Mouse (Mus musculus) kidney, adult 2 months (tissue): ENCODE measurements around the gene 6430571L13Rik. TPM values are rescaled to one million over a fixed set of nuclear protein-coding genes. Genes with fewer than 3 reads are reported as not detected.
"Not testable (repeated sequence)": the region's sequence is repeated elsewhere in the genome, so short reads cannot be mapped to it uniquely, and the experiment has no call there.

Experiments used
- DNase-seq: peaks from one replicate; pipeline ENCODE4 v3.0.0; 2021
- H3K27ac ChIP-seq: fragments of 200-500 bp; 2 replicates; pipeline ENCODE4 v1.5.1; 2012; ENCODE audit warnings: low read depth, low read length, control low read depth, inconsistent platforms; ENCODE audit not compliant: insufficient read depth
- H3K27me3 ChIP-seq: fragments of 200-500 bp; replicated peaks from 2 replicates; pipeline ENCODE4 v1.6.1; 2012; ENCODE audit warnings: mild to moderate bottlenecking, moderate library complexity, low read length, inconsistent platforms; ENCODE audit not compliant: control insufficient read depth, insufficient read depth
- H3K36me3 ChIP-seq: fragments of 200-500 bp; 2 replicates; pipeline ENCODE4 v1.6.1; 2012; ENCODE audit warnings: mild to moderate bottlenecking, moderate library complexity, low read length, inconsistent platforms; ENCODE audit not compliant: control insufficient read depth, insufficient read depth
- H3K4me1 ChIP-seq: fragments of 200-500 bp; 2 replicates; pipeline ENCODE4 v1.6.1; 2011; ENCODE audit warnings: low read length; ENCODE audit not compliant: control insufficient read depth, insufficient read depth
- H3K4me3 ChIP-seq: fragments of 200-500 bp; 2 replicates; pipeline ENCODE4 v1.5.1; 2011; ENCODE audit warnings: mild to moderate bottlenecking, low read depth, low read length, control low read depth; ENCODE audit not compliant: insufficient read depth
- CTCF ChIP-seq: fragments of 200-500 bp; conservative IDR thresholded peaks from 2 replicates; pipeline ENCODE4 v1.5.1; 2011; ENCODE audit warnings: low read depth, mild to moderate bottlenecking, control low read depth, low read length, moderate library complexity, mixed read lengths; ENCODE audit not compliant: insufficient read depth, insufficient read length
- POLR2A ChIP-seq: fragments of 200-500 bp; IDR thresholded peaks from one replicate; pipeline ENCODE4 v1.6.1; 2011; ENCODE audit warnings: low read depth, low read length, control low read depth
- whole genome bisulfite sequencing: fragments of 180-500 bp; shearing (Covaris S2); methylation state at CpG from one replicate; pipeline ENCODE4 v1.1.7; 2018; 5-methylcytosine and 5-hydroxymethylcytosine counted together
- polyA plus RNA-seq: library from polyadenylated mRNA; depleted of rRNA; stranded (reverse); fragments of >200 nt; gene quantifications from 2 replicates; pipeline ENCODE4 v1.2.3, GENCODE M21; 2012

The 6430571L13Rik gene
- polyA plus RNA-seq, 1 experiment, result 7.4 TPM

GRCm38 (mm10) chr9:107302592-107302991 is 37.8 kb upstream of the 6430571L13Rik start:
- no peak for TF ChIP-seq POLR2A
- TF ChIP-seq CTCF, result no peak
- DNase-seq, result no peak
- 61% methylated on average over 7 of the region's 7 CpGs for WGBS
- no peak overlapping the region for H3K27ac ChIP-seq
- H3K4me3 ChIP-seq, result no peak overlapping the region
- peaks cover 7% of the 10 kb centered on the region for H3K36me3 ChIP-seq
- no peaks in the 10 kb centered on the region for H3K27me3 ChIP-seq
- peaks cover 47% of the 10 kb centered on the region for H3K4me1 ChIP-seq

- H3K4me3 ChIP-seq, result no peak overlapping the region
- 61% methylated on average over 9 of the region's 9 CpGs for WGBS
- no peak overlapping the region for H3K27ac ChIP-seq
- H3K27me3 ChIP-seq, result no peaks in the 10 kb centered on the region
- peaks cover 7% of the 10 kb centered on the region for H3K36me3 ChIP-seq
- no peak for TF ChIP-seq CTCF
- no peak for TF ChIP-seq POLR2A
- peak; percentile 65 for DNase-seq
- peaks cover 51% of the 10 kb centered on the region for H3K4me1 ChIP-seq
These were observed 37.1 kb upstream of the 6430571L13Rik start for GRCm38 (mm10) chr9:107303121-107303820.

GRCm38 (mm10) chr9:107303900-107304299 is 36.5 kb upstream of the 6430571L13Rik start:
- Histone ChIP-seq H3K27ac (no peak overlapping the region), H3K36me3 (peaks cover 7% of the 10 kb centered on the region), H3K4me1 (peaks cover 57% of the 10 kb centered on the region), H3K4me3 (no peak overlapping the region), H3K27me3 (no peaks in the 10 kb centered on the region)
- no peak for DNase-seq
- TF ChIP-seq CTCF, result no peak
- TF ChIP-seq POLR2A, result no peak
- WGBS, result 84% methylated on average over 5 of the region's 5 CpGs

GRCm38 (mm10) chr9:107304383-107304782 is 36.0 kb upstream of the 6430571L13Rik start:
- peaks cover 62% of the 10 kb centered on the region for H3K4me1 ChIP-seq
- WGBS, result 96% methylated on average over 3 of the region's 3 CpGs
- peaks cover 7% of the 10 kb centered on the region for H3K36me3 ChIP-seq
- no peak for DNase-seq
- H3K27me3 ChIP-seq, result no peaks in the 10 kb centered on the region
- TF ChIP-seq POLR2A (no peak), CTCF (no peak)
- H3K27ac ChIP-seq, result no peak overlapping the region
- H3K4me3 ChIP-seq, result no peak overlapping the region

GRCm38 (mm10) chr9:107305012-107305411 is 35.4 kb upstream of the 6430571L13Rik start:
- Histone ChIP-seq H3K4me3 (no peak overlapping the region), H3K27ac (peak overlapping the region; percentile 74), H3K27me3 (no peaks in the 10 kb centered on the region), H3K36me3 (peaks cover 6% of the 10 kb centered on the region), H3K4me1 (peaks cover 62% of the 10 kb centered on the region)
- DNase-seq, result peak; percentile 72
- 70% methylated on average over 4 of the region's 4 CpGs for WGBS
- TF ChIP-seq CTCF (no peak), POLR2A (no peak)

- Histone ChIP-seq H3K36me3 (no peaks in the 10 kb centered on the region; the same call in 1 of the 2 replicates), H3K4me1 (peaks cover 55% of the 10 kb centered on the region), H3K27me3 (no peaks in the 10 kb centered on the region), H3K27ac (peak overlapping the region; percentile 80), H3K4me3 (no peak overlapping the region)
- no peak for TF ChIP-seq CTCF
- no peak for TF ChIP-seq POLR2A
- WGBS, result 16% methylated on average over 13 of the region's 13 CpGs
- DNase-seq, result peak; percentile 68
These were observed 34.5 kb upstream of the 6430571L13Rik start for GRCm38 (mm10) chr9:107305601-107306542.

GRCm38 (mm10) chr9:107306673-107307072 is 33.7 kb upstream of the 6430571L13Rik start:
- 93% methylated on average over 1 of the region's 1 CpGs for WGBS
- H3K36me3 ChIP-seq, DNase-seq, H3K4me3 ChIP-seq, H3K27me3 ChIP-seq: not testable (repeated sequence)
- Histone ChIP-seq H3K4me1 (peaks cover 52% of the 10 kb centered on the region), H3K27ac (peak overlapping the region; percentile 92; the same call in 1 of the 2 replicates)
